Mouse (Mus musculus) lung, adult 2 months (tissue): ENCODE results near the gene Fli1.

ENCODE experiments used
- CTCF ChIP-seq: fragments of 200-500 bp; IDR thresholded peaks from 2 replicates; pipeline ENCODE4 v1.5.1; 2011; ENCODE audit warnings: mild to moderate bottlenecking, low read length, control low read depth; ENCODE audit not compliant: insufficient read depth
- POLR2A ChIP-seq: fragments of 200-500 bp; IDR thresholded peaks from 2 replicates; pipeline ENCODE4 v1.6.1; 2011; ENCODE audit warnings: low read depth, mild to moderate bottlenecking, control low read depth, low read length, borderline replicate concordance; ENCODE audit errors: extremely low read depth

DNA sequence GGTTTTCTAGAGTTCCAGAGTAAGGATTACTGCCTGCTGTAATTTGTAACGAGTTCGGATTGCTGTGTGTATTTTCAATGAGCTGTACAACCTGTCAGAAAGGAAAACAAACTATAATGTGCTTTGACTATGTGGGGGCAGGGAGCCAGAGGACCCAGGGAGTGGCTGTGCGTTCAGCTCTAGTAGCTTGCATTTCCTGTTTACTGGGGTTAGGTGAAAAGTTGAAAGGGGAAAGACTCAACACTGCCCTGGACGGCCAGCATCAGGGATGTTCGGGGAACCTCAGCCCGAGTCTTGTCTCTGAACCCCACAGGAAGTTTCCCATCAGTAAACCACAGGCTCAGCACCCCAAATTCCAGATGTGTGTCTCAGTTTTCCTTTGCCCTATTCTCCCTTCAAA, 43.2 kb downstream of the Fli1 start:
- TF ChIP-seq CTCF = no peak
- no peak for TF ChIP-seq POLR2A
